Mouse (Mus musculus): Measurements from ENCODE around the gene Gnao1. TPM values are rescaled to one million over a fixed set of nuclear protein-coding genes. Genes with fewer than 3 reads are reported as not detected.
A peak's percentile ranks its signal among the peaks of the same experiment; 100 is the strongest.

The Gnao1 gene
- total RNA-seq, 4 experiments from 2014 or later: 634 to 668 (median 642) TPM

- DNase-seq (ENCODE audit: low spot score in 2 of 2): no peak
These were observed 79.1 kb downstream of the Gnao1 start for GRCm38 (mm10) chr8:93888702-93889480.

GRCm38 (mm10) chr8:93893556-93893955, 83.8 kb downstream of the Gnao1 start:
- no peak for DNase-seq (ENCODE audit: low spot score in 2 of 2)

GRCm38 (mm10) chr8:93896841-93897551, 87.2 kb downstream of the Gnao1 start:
- DNase-seq (ENCODE audit: low spot score in 2 of 2): no peak

- DNase-seq (ENCODE audit: low spot score in 2 of 2): no peak
These were observed 88.8 kb downstream of the Gnao1 start for GRCm38 (mm10) chr8:93898570-93898969.

GRCm38 (mm10) chr8:93902040-93902439, 92.3 kb downstream of the Gnao1 start:
- no peak for DNase-seq (ENCODE audit: low spot score in 2 of 2)

GRCm38 (mm10) chr8:93906961-93907360, 97.2 kb downstream of the Gnao1 start:
- DNase-seq (ENCODE audit: low spot score in 2 of 2): no peak

- DNase-seq (ENCODE audit: low spot score in 2 of 2): no peak
These were observed 98.2 kb downstream of the Gnao1 start for GRCm38 (mm10) chr8:93907987-93908441.

- no peak for DNase-seq (ENCODE audit: low spot score in 2 of 2)
These were observed 98.8 kb downstream of the Gnao1 start for GRCm38 (mm10) chr8:93908546-93908945.

GRCm38 (mm10) chr8:93911715-93912555, 102.2 kb downstream of the Gnao1 start:
- no peak for DNase-seq (ENCODE audit: low spot score in 2 of 2)

- DNase-seq (ENCODE audit: low spot score in 2 of 2): peak; percentile 86 to 92
These were observed 108.2 kb downstream of the Gnao1 start for GRCm38 (mm10) chr8:93917859-93918421.

- no peak for DNase-seq (ENCODE audit: low spot score in 2 of 2)
These were observed 108.8 kb downstream of the Gnao1 start for GRCm38 (mm10) chr8:93918580-93918979.

GRCm38 (mm10) chr8:93919422-93919821, 109.7 kb downstream of the Gnao1 start:
- DNase-seq (ENCODE audit: low spot score in 2 of 2): no peak

GRCm38 (mm10) chr8:93919916-93920589, 110.3 kb downstream of the Gnao1 start:
- peak in 1 of 2 experiments; percentile 63 for DNase-seq (ENCODE audit: low spot score in 2 of 2)

GRCm38 (mm10) chr8:93920590-93920948, 110.8 kb downstream of the Gnao1 start:
- DNase-seq (ENCODE audit: low spot score in 2 of 2): no peak

- peak in 1 of 2 experiments; percentile 64 for DNase-seq (ENCODE audit: low spot score in 2 of 2)
These were observed 114.2 kb downstream of the Gnao1 start for GRCm38 (mm10) chr8:93923897-93924334.

GRCm38 (mm10) chr8:93925513-93925912, 115.7 kb downstream of the Gnao1 start:
- peak in 1 of 2 experiments; percentile 65 for DNase-seq (ENCODE audit: low spot score in 2 of 2)

- DNase-seq (ENCODE audit: low spot score in 2 of 2): no peak
These were observed 119.5 kb downstream of the Gnao1 start for GRCm38 (mm10) chr8:93929233-93929632.

- DNase-seq (ENCODE audit: low spot score in 2 of 2): peak in 1 of 2 experiments; percentile 76
These were observed 121.6 kb downstream of the Gnao1 start for GRCm38 (mm10) chr8:93931336-93931735.

GRCm38 (mm10) chr8:93932873-93933272, 123.1 kb downstream of the Gnao1 start:
- DNase-seq (ENCODE audit: low spot score in 2 of 2): peak; percentile 75 to 88

GRCm38 (mm10) chr8:93933288-93933687, 123.5 kb downstream of the Gnao1 start:
- DNase-seq (ENCODE audit: low spot score in 2 of 2): no peak

GRCm38 (mm10) chr8:93938193-93938592, 128.4 kb downstream of the Gnao1 start:
- no peak for DNase-seq (ENCODE audit: low spot score in 2 of 2)
